Mouse (Mus musculus) urinary bladder, postnatal 0 days (tissue): Measurements from ENCODE around the gene Trim56. TPM values are rescaled to one million over a fixed set of nuclear protein-coding genes. Genes with fewer than 3 reads are reported as not detected.

Source experiments
- polyA plus RNA-seq: library from polyadenylated mRNA; unstranded; fragments of >200 nt; fragmentation: Nextera tagmentation; extraction: Ambion mirVana; gene quantifications from 2 replicates; pipeline ENCODE4 v1.2.1, GENCODE M21; 2015

Trim56 gene
- 6.0 and 8.6 TPM in 2 replicates for polyA plus RNA-seq

DNA sequence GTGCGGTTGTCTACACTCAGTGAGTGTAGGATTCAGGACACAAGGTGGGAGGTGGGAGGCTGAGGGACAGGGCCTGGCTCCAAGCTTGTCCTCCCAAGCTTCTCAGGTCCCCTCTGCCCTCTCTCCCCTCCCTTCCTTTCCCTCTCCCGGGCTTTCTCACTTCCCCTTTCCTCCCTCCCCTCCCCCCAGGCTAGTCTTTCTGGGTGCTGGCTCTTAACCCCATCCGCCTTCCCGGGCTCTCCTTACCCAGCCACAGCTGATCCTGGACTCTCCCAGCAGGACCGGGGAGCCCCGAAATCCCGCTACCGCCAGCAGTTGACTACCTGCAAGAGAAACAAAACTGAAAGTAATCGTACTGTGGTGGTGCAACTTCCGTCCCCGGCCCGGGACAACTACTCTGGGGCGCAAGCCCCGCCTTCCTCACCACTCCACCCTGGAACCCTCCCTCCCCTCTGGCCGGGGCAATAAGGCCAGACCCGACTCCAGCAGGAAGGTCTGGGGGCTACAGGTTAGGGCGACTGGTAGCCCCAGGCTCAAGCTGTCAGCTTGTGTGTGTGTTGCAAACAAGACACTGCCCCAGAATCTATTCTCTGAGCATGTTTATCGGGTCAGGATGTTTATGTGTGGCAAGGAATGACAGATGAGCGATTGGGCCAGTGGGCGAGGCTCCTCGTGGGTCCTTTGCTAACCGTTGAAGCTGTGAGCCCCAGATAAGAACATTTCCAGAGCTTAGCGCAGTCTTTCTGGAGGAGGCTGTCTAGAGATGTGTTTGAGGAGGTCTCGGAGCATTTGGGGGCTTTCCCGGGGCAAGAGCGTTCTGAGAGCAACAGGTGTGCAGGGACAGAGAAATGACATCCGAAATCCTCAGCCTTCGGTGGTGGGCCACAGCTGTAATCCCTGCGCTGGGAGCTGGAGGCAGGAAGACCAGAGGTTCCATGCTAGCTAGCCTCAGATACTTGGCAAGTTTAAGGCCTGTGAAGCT lies at the start of gene Trim56:
Gene Trim56 (minus strand): TSS at position 344 of the 982 bp plus-strand sequence.

GRCm38 (mm10) chr5:137149272-137149882 lies 33.4 kb upstream of the Trim56 start, which contains the start of gene Muc3:
Gene Muc3 (minus strand): TSS chr5:137149322.

GRCm38 (mm10) chr5:137072079-137072960 lies 43.7 kb downstream of the Trim56 start, which contains the start of gene Serpine1:
Gene Serpine1 (minus strand): TSS chr5:137072268.

Other genes with a start within 250 kb of the Trim56 start
- gene Col26a1, start 233.0 kb downstream of the Trim56 start, polyA plus RNA-seq = 0.85 and 1.8 TPM in 2 replicates
- 27.6 and 29.5 TPM in 2 replicates for gene Ift22, start 208.1 kb downstream of the Trim56 start, polyA plus RNA-seq
- 182 and 204 TPM in 2 replicates for gene Fis1, start 162.9 kb downstream of the Trim56 start, polyA plus RNA-seq
- gene Cldn15, start 149.6 kb downstream of the Trim56 start, polyA plus RNA-seq = 12.9 and 18.4 TPM in 2 replicates
- 31.9 and 35.8 TPM in 2 replicates for gene Plod3, start 129.2 kb downstream of the Trim56 start, polyA plus RNA-seq
- 81.4 and 83.5 TPM in 2 replicates for gene Znhit1, start 128.2 kb downstream of the Trim56 start, polyA plus RNA-seq
- gene Vgf, start 89.8 kb downstream of the Trim56 start, polyA plus RNA-seq = 0.07 TPM in 2 replicates
- 138 and 150 TPM in 2 replicates for gene Ap1s1, start 70.1 kb downstream of the Trim56 start, polyA plus RNA-seq
- gene Serpine1, start 43.9 kb downstream of the Trim56 start, polyA plus RNA-seq = 2.4 and 4.6 TPM in 2 replicates
- 0.17 TPM in 1 of 2 replicates, not detected in the other for gene Muc3, start 33.1 kb upstream of the Trim56 start, polyA plus RNA-seq
- gene Muc3a, start 96.2 kb upstream of the Trim56 start, polyA plus RNA-seq = 8.6 and 9.4 TPM in 2 replicates
- 0.51 and 0.58 TPM in 2 replicates for gene Ache, start 171.3 kb upstream of the Trim56 start, polyA plus RNA-seq
- 7.9 and 9.2 TPM in 2 replicates for gene Ufsp1, start 178.4 kb upstream of the Trim56 start, polyA plus RNA-seq
- gene Srrt, start 191.5 kb upstream of the Trim56 start, polyA plus RNA-seq = 36.3 and 36.5 TPM in 2 replicates
- 62.3 and 68.0 TPM in 2 replicates for gene Trip6, start 198.2 kb upstream of the Trim56 start, polyA plus RNA-seq
- 6.9 and 8.4 TPM in 2 replicates for gene Slc12a9, start 217.4 kb upstream of the Trim56 start, polyA plus RNA-seq
- gene Ephb4, start 233.9 kb upstream of the Trim56 start, polyA plus RNA-seq = 13.3 and 15.7 TPM in 2 replicates